Mouse (Mus musculus) ES-CJ7 (cell line): ENCODE measurements around the gene Nosip.
A peak's percentile ranks its signal among the peaks of the same experiment; 100 is the strongest.

Source experiments
- DNase-seq: peaks from one replicate; pipeline ENCODE4 v3.0.0; 2011; ENCODE audit warnings: low read depth, low spot score

Nosip gene

DNA sequence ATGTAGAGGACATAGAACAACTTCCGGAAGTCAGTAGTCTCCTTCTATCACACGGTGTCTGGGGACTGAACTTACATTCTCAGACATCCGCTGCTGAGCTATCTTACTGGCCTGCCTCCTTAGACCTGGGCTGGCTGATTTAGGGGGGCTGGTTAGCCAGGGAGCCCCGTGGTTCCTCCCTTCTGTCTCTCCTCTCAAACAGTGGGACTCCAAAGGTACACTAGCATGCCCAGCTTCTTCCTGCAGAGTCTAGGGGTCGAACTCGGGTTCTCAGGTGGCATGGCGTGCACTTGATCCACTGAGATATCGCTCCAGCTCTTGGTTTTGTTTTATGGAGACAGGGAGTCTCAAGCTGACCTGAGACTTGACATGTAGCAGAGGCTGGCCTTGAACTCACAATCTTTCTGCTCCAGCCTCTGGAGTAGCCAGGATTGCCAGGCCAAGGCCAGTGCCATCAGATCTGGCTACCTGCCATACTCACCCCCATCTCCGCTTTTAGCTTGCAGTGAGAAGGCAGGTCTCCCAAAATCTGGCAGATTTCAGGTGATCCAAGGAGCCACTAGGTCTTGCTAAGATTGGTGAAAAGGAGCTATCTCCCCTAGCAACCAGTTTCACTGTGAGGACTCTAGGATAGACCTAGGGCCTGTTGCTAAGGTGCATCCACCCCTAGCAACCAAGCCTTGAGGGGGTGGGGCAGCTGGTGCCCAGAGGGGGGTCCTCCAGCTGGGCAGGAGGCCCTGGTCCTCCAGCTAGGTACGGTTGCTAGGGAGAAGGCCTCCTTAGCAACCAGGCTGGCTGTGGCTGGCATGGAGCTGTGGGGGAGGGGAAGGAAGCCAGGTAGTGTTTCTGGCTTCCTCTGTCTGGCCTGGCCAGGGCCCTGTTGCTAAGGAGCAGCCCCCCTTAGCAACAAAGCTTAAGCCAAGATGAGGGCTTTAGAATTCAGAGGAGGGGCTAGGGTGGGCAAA, 3.3 kb upstream of the Nosip start:
- no peak for DNase-seq

GRCm38 (mm10) chr7:45060632-45061122, 1.6 kb upstream of the Nosip start:
- no peak for DNase-seq

DNA sequence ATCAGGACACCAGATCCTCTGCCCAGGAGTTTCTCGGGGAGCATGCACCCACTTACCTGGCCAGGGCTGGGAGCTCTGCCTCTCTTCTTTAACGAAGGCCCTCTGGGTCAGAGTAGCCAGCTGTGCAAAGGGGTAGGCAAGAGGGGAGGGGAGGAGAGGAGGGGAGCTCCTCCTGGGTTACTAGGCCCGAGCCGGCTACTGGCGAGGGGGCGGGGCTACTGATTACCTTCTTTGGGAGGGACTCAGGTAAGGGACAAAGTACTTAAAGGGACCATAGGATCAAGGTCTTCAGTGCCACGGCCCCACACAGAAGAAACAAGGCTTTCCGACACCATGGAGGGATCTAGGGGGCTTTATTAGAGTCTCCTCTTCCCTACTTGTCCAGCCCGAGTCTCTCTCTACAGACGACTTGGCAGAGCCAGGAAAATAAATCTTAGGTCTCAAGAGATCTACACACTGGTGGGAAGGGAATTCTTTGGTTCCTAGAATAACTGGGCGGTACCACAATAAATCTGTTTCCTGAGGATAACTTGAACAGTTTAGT, 625 bp upstream of the Nosip start:
- peak; percentile 63 for DNase-seq

- DNase-seq, result no peak
Observed at GRCm38 (mm10) chr7:45067190-45067999, 5.2 kb downstream of the Nosip start.

DNA sequence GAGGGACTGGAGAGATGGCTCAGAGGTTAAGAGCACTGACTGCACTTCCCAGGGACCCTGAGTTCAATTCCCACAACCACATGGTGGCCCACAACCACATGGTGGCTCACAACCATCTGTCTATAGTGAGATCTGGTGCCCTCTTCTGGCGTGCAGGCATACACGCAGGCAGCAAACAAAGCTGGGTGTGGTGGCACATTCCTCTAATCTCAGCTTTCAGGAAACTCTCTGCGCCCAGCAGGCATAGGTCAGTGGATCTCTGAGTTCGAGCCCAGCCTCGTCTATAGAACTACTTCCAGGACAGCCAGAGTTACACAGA, 5.7 kb downstream of the Nosip start:
- peak; percentile 96 for DNase-seq

GRCm38 (mm10) chr7:45069671-45070070, 7.4 kb downstream of the Nosip start:
- no peak for DNase-seq

DNA sequence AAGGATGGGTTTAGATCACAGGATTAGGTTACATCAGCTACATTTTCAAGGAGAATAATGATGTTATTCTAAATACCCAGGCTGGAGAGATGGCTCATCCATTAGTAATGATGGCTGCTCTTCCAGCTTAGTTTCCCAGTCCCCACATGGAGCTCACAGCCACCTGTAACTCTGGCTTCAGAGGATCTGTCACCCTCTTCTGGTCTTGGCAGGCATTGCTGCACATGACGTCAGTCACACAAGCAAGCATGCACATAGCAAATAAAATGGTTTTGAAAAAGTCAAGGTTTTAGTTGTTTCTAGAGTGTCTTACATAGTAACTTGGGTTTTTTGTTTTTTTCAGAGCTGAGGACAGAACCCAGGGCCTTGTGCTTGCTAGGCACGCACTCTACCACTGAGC, 10.0 kb downstream of the Nosip start:
- peak; percentile 88 for DNase-seq

DNA sequence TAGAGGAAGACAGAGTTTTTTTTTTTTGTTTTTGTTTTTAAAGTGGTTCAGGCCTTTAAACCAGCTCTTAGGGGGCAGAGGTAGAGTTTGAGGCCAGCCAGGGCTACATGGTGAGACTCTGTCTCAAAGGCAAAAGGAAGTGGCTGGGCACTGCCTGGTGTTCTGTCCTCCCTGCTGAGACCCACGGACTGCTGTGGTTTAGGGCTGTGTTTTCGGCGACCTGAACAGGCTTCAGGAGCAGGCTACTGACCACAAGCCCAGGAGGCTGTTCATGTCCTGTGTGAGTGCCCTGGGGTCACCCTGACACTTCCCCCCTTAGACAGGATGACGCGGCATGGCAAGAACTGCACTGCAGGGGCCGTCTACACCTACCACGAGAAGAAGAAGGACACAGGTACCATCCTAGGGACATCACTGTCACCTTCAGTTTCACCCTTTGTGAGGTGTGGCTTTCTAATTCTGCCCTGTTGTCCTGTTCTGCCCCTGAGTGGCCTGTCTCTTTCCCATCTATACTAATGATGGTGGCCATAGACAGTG, 11.0 kb downstream of the Nosip start:
- no peak for DNase-seq

DNA sequence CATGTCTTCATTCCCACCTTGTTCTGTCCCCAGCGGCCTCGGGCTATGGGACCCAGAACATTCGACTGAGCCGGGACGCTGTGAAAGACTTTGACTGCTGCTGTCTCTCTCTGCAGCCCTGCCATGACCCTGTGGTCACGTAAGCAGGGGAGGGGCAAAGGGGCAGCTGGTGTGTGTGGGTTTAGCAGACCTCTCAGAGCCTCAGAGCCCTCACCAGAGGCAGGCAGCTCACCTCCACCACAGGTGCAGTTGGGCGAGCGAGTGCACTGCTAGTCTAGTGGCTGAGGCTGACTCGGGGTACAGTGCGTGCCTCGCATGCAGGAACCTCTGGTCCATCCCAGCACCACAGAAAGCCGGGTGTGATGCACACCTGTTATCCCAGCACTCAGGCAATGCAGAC, 11.7 kb downstream of the Nosip start:
- no peak for DNase-seq

GRCm38 (mm10) chr7:45075405-45075804, 13.2 kb downstream of the Nosip start:
- no peak for DNase-seq

DNA sequence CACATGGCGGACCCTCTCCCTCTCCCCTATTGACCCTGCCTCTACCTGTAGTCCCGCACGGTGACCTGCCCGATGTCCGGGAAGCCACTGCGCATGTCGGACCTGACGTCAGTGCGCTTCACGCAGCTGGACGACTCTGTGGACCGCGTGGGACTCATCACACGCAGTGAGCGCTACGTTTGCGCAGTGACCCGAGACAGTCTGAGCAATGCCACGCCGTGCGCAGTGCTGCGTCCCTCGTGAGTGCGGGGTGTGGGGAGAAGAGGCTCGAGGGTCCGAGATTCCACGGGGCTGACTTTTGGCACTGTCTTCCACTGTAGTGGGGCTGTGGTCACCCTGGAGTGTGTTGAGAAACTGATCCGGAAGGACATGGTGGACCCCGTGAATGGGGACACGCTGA, 14.3 kb downstream of the Nosip start:
- DNase-seq, result no peak

- DNase-seq, result no peak
Observed at GRCm38 (mm10) chr7:45077322-45077721, 15.1 kb downstream of the Nosip start.

GRCm38 (mm10) chr7:45077829-45078228, 15.6 kb downstream of the Nosip start:
- no peak for DNase-seq

DNA sequence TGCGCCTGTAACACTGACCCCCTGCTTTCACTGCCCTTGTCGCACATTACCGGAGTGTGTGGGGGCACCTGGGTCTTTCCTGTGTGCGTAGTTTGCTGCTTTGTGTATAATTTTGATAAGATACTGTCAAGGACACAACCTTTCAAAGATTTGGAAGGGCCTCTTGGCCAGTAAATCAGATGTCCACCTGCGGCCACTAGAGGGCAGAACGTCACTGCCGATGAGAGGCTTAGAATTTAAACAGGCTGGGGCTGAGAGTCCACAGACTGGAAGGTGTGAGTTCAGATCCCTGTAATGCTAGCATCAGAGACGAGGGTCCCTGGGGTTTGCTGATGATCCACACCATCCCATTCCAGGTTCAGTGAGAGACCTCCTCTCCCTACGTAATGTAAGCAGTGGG, 16.3 kb downstream of the Nosip start:
- DNase-seq, result peak; percentile 83

GRCm38 (mm10) chr7:45079856-45080255, 17.6 kb downstream of the Nosip start:
- DNase-seq, result peak; percentile 92

DNA sequence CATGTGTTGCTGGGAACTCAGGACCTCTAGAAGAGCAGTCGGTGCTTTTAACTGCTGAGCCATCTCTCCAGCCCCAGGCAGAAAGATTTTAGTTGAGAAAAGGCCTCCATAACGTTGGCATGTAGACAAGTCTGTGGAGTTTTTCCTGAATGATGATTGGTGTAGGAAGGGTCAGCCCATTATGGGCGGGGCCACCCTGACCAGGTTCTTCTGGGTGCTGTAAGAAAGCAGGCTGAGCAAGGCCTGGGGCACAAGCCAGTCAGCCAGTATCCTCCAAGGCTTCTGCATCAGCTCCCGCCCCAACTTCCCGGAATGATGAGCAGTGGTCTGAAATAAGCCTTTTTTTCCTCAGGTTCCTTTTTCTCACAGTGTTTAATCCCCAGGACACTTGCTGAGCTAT, 18.8 kb downstream of the Nosip start:
- DNase-seq, result peak; percentile 76

GRCm38 (mm10) chr7:45082401-45083299, 20.4 kb downstream of the Nosip start:
- peak; percentile 63 for DNase-seq

DNA sequence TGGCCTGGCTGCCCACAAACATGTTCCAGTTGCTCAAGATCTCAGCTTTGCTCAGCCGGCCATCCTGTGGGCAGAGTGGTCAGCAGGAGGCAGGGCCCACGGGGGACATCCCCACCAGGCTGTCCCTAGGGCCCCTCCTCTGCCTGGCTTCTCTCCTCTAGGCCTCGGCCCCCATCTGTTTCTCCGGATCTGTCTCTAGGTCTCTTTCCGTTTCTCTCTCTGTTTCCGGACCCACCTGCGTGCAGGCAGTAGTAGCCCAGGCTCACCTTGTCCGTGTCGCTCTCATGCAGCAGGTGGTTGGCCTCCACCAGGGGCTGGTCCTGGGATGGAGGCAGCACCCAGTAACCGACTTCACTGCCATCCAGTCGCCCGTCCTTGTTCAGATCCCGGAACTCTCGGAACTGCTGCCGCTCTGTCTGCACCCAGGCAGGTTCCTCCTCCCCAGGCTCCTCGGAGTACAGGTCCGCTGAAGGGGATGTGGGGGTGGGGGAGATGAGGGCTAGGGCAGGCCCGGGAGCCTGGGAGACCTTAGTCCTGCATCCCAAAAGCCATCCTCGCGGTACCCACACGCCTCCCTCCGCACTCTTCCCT, 21.2 kb downstream of the Nosip start:
- no peak for DNase-seq

DNA sequence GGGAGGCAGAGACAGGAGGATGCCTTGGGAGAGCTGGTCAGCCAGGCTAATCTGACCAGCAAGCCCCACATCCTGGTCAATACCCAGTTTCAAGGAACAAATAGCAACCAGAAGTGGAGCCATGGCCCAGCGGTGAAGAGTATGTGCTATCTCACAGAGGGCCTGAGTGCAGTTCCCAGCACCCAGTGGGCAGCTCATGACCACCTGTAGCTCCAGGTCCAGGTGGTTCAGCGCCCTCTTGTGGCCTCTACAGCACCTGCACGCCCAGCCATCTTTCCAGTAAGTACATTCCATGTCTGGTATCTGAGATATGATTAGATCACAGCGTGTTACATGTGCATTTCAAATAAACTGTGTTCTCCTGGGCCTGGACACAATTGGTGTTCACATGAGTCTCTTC, 23.9 kb downstream of the Nosip start:
- DNase-seq, result no peak

- no peak for DNase-seq
Observed at GRCm38 (mm10) chr7:45088597-45088996, 26.4 kb downstream of the Nosip start.
